Mouse (Mus musculus): ENCODE data around the gene Tbck.

DNA sequence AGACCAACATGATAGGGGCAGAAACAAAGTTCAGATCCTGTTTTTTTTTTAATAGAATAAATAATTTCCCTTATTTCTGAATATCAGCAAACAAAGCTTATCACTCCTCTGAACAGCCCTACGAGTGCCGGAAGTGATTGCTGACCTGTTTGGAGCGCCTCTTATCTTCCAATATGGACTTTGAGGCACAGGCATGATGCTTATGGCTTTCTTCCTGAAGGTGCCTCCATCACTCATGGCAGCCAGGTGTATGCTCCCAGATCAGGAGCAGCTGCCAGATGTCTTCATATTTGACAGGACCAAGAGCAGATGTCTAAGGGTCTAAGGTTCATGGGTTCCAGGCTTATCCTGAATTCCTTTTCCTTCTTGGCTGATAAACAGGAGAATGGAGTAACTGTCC lies 46.9 kb upstream of the Tbck start:
- TF ChIP-seq POLR2A (IDR thresholded peaks at IDR 0.05; ENCODE audit: control insufficient read depth, extremely low read depth, insufficient read depth, low read length, poor library complexity): no peak
- no peak for TF ChIP-seq CTCF (IDR thresholded peaks at IDR 0.05; ENCODE audit: borderline replicate concordance, control insufficient read depth, extremely low read depth, insufficient read depth, low read length, poor library complexity)

Data from thymus, adult 2 months (tissue).